Mouse (Mus musculus) CH12.LX (cell line): ENCODE measurements around the gene Ece2.

Experiments used
- CTCF ChIP-seq, 2 experiments: IDR thresholded peaks in 1 of 2; conservative IDR thresholded peaks in 1 of 2; 2 replicates each; pipeline ENCODE4 v1.5.1; 2011 to 2012; ENCODE audit warnings: low read depth in 2 of 2, low read length in 2 of 2, improper control_type of control experiment in 1 of 2, inconsistent platforms in 1 of 2, mild to moderate bottlenecking in 1 of 2, moderate library complexity in 1 of 2
- ELF1 ChIP-seq: IDR thresholded peaks from 2 replicates; pipeline ENCODE4 v1.6.1; 2014; ENCODE audit warnings: low read depth, mild to moderate bottlenecking, inconsistent platforms, low read length, improper control_type of control experiment
- EP300 ChIP-seq: IDR thresholded peaks from 2 replicates; pipeline ENCODE4 v1.6.1; 2011; ENCODE audit warnings: low read length, improper control_type of control experiment
- HCFC1 ChIP-seq: IDR thresholded peaks from 2 replicates; pipeline ENCODE4 v1.6.1; 2012; ENCODE audit warnings: low read depth, mild to moderate bottlenecking, inconsistent platforms, low read length, improper control_type of control experiment
- KAT2A ChIP-seq: IDR thresholded peaks from 2 replicates; pipeline ENCODE4 v1.6.1; 2012; ENCODE audit warnings: low read length, improper control_type of control experiment, inconsistent platforms; ENCODE audit not compliant: insufficient replicate concordance
- MAFK ChIP-seq: IDR thresholded peaks from 2 replicates; pipeline ENCODE4 v1.6.1; 2011; ENCODE audit warnings: low read length, improper control_type of control experiment; ENCODE audit not compliant: insufficient replicate concordance
- MAX ChIP-seq: IDR thresholded peaks from 2 replicates; pipeline ENCODE4 v1.6.1; 2011; ENCODE audit warnings: low read length, improper control_type of control experiment
- MEF2A ChIP-seq: IDR thresholded peaks from 2 replicates; pipeline ENCODE4 v1.6.1; 2014; ENCODE audit warnings: low read depth, mild to moderate bottlenecking, inconsistent platforms, low read length, improper control_type of control experiment, borderline replicate concordance
- MYC ChIP-seq: IDR thresholded peaks from 2 replicates; pipeline ENCODE4 v1.6.1; 2011; ENCODE audit warnings: low read depth, mild to moderate bottlenecking, improper control_type of control experiment, low read length
- NELFE ChIP-seq: IDR thresholded peaks from 2 replicates; pipeline ENCODE4 v1.6.1; 2011; ENCODE audit warnings: low read depth, low read length, improper control_type of control experiment
- POLR2A ChIP-seq: IDR thresholded peaks from 2 replicates; pipeline ENCODE4 v1.6.1; 2011; ENCODE audit warnings: low read depth, mild to moderate bottlenecking, improper control_type of control experiment, low read length
- RAD21 ChIP-seq: IDR thresholded peaks from 2 replicates; pipeline ENCODE4 v1.6.1; 2011; ENCODE audit warnings: low read depth, mild to moderate bottlenecking, low read length, improper control_type of control experiment, moderate library complexity
- ZNF384 ChIP-seq: IDR thresholded peaks from 2 replicates; pipeline ENCODE4 v1.6.1; 2012; ENCODE audit warnings: low read depth, low read length, improper control_type of control experiment, inconsistent platforms

DNA sequence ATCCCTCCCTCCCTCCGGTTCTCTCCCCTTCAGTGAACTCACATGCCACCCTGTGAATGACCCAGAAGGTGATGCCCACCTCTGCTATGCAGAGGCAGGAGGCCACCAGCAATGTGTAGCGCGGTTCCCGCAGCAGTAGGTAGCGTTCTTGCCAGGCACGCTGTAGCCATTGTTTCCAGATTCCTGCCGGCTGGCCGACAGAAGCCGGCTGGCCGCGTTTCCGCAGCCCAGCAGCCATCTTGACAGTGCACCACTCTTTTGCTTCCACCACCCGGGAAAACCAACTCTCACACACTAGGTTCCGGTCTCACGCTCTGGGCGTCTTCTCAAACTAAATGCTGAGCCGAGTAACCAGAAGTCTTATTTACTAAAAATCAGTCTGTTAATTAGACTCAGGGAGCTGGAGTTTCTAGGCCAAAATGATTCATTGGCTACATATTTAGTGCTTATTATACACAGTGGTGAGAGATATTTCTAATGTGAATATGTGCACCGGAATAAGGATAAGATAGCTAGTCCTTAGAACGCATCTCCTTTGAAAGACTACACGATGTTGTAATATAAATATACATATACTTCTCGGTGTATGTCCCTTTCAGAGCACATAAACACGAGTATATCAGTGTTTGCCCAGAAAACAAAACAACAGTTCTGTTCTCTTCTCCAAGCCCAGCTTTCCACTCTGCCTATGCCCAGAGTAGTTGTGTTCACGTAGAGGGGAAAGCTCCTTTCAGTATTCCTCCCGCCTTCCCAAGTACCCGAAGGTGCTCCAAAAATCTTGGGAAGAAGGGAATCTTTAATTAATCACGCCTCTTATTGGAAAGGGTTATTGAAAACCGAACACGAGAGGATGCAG is 18.9 kb upstream of the Ece2 start:
- TF ChIP-seq RAD21 (no peak), CTCF (conservative IDR thresholded peaks at IDR 0.05 in 1 of 2, IDR thresholded peaks at IDR 0.05 in 1 of 2; ENCODE audit: low read depth in 2 of 2, low read length in 2 of 2) (no peak), MAFK (peak; percentile 63; the same call in 1 of the 2 replicates), POLR2A (peak; percentile 99), HCFC1 (peak; percentile 90), NELFE (peak; percentile 99), ELF1 (peak; percentile 83), KAT2A (peak; percentile 82; the same call in 1 of the 2 replicates), ZNF384 (no peak), MEF2A (peak; percentile 71), EP300 (no peak), MAX (peak; percentile 95), MYC (peak; percentile 99)
